Mouse (Mus musculus) C2C12 (cell line): ENCODE measurements around the gene Pdpk1. TPM values are rescaled to one million over a fixed set of nuclear protein-coding genes. Genes with fewer than 3 reads are reported as not detected.
"Not testable (repeated sequence)": the region's sequence is repeated elsewhere in the genome, so short reads cannot be mapped to it uniquely, and the experiment has no call there.

Experiments
- H3K27me3 ChIP-seq: one replicate; pipeline ENCODE4 v1.6.1; 2011; ENCODE audit not compliant: control insufficient read depth, insufficient read depth, insufficient read length
- H3K36me3 ChIP-seq: one replicate; pipeline ENCODE4 v1.6.1; 2011; ENCODE audit not compliant: control insufficient read depth, insufficient read depth
- H3K4me3 ChIP-seq: one replicate; pipeline ENCODE4 v1.5.1; 2011; ENCODE audit warnings: mild to moderate bottlenecking, control low read depth; ENCODE audit not compliant: poor library complexity, insufficient read depth, severe bottlenecking
- H3K79me2 ChIP-seq: one replicate; pipeline ENCODE4 v1.6.1; 2011; ENCODE audit not compliant: control insufficient read depth, insufficient read depth
- H3K79me3 ChIP-seq: one replicate; pipeline ENCODE4 v1.6.1; 2011; ENCODE audit warnings: low read depth, control low read depth
- H3ac ChIP-seq: one replicate; pipeline ENCODE3; 2011; ENCODE audit warnings: low read depth; ENCODE audit not compliant: control insufficient read depth, insufficient read length
- CEBPB ChIP-seq: IDR thresholded peaks from one replicate; pipeline ENCODE4 v1.6.1; 2011; ENCODE audit warnings: low read depth, mild to moderate bottlenecking, control low read depth, moderate library complexity
- CTCF ChIP-seq: IDR thresholded peaks from one replicate; pipeline ENCODE4 v1.5.1; 2011; ENCODE audit not compliant: control insufficient read depth, insufficient read depth, insufficient read length
- FOSL1 ChIP-seq: IDR thresholded peaks from one replicate; pipeline ENCODE4 v1.8.0; 2011; ENCODE audit warnings: mild to moderate bottlenecking, low read length; ENCODE audit not compliant: poor library complexity, insufficient read depth, severe bottlenecking
- MAX ChIP-seq: IDR thresholded peaks from one replicate; pipeline ENCODE4 v1.6.1; 2011; ENCODE audit warnings: mild to moderate bottlenecking, control low read depth
- MYOD1 ChIP-seq: IDR thresholded peaks from one replicate; pipeline ENCODE4 v1.6.1; 2011; ENCODE audit warnings: low read depth; ENCODE audit not compliant: control insufficient read depth, insufficient read length
- MYOG ChIP-seq: IDR thresholded peaks from one replicate; pipeline ENCODE4 v1.6.1; 2011; ENCODE audit not compliant: control insufficient read depth, insufficient read length; ENCODE audit errors: extremely low read depth
- USF1 ChIP-seq: IDR thresholded peaks from one replicate; pipeline ENCODE4 v1.6.1; 2011; ENCODE audit warnings: low read depth, mild to moderate bottlenecking, control low read depth, moderate library complexity
- polyA plus RNA-seq: library from polyadenylated mRNA; unstranded; fragments of >200 nt; fragmentation: generic; extraction: Trizol; gene quantifications from one replicate; pipeline ENCODE4 v1.2.1, GENCODE M21; 2012; ENCODE audit warnings: missing spikeins

Gene Pdpk1
- polyA plus RNA-seq, 1 experiment: 7.4 TPM

DNA sequence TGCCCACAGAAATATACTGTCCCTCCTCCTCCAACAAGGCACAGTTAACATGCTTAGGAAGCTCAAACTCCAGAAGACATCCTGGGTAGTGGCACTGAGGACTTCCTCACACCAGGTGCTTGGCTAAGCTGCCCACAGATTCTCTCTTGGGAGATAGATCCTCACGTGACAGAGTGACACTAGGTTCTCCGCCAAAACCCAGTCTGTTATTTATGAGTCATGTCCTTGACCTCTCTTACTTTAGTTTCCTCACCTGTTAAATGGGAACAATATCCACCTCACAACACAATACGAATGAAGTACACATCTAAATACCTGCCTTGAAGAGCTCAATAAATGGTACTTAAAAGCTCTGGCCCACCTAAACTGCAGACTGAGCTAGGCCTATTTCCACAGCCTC lies 11.5 kb downstream of the Pdpk1 start:
- Histone ChIP-seq H3K36me3 (peaks cover 8% of the 10 kb centered on the region), H3K79me3 (peaks cover 47% of the 10 kb centered on the region), H3K4me3 (no peak overlapping the region), H3ac (no peak overlapping the region), H3K27me3 (no peaks in the 10 kb centered on the region), H3K79me2 (peaks cover 65% of the 10 kb centered on the region)
- no peak for TF ChIP-seq MYOD1
- no peak for TF ChIP-seq USF1
- no peak for TF ChIP-seq FOSL1
- no peak for TF ChIP-seq MAX
- no peak for TF ChIP-seq CTCF
- TF ChIP-seq MYOG: no peak
- no peak for TF ChIP-seq CEBPB

- peaks cover 8% of the 10 kb centered on the region for H3K36me3 ChIP-seq
- no peaks in the 10 kb centered on the region for H3K27me3 ChIP-seq
- TF ChIP-seq MAX: no peak
- no peak for TF ChIP-seq FOSL1
- no peak for TF ChIP-seq CEBPB
- TF ChIP-seq CTCF: no peak
- TF ChIP-seq USF1: no peak
- TF ChIP-seq MYOD1: no peak
- TF ChIP-seq MYOG: no peak
- H3K79me2 ChIP-seq: peaks cover 84% of the 10 kb centered on the region
- no peak overlapping the region for H3ac ChIP-seq
- peaks cover 62% of the 10 kb centered on the region for H3K79me3 ChIP-seq
- H3K4me3 ChIP-seq: no peak overlapping the region
Measured at GRCm38 (mm10) chr17:24137226-24137880, 13.4 kb downstream of the Pdpk1 start.

GRCm38 (mm10) chr17:24134062-24134461 lies 16.7 kb downstream of the Pdpk1 start:
- TF ChIP-seq USF1 (no peak), CEBPB (no peak), FOSL1 (no peak), MAX (no peak), MYOG (no peak), CTCF (no peak), MYOD1 (no peak)
- H3K27me3 ChIP-seq: no peaks in the 10 kb centered on the region
- peaks cover 95% of the 10 kb centered on the region for H3K79me2 ChIP-seq
- H3K36me3 ChIP-seq: peaks cover 8% of the 10 kb centered on the region
- no peak overlapping the region for H3ac ChIP-seq
- no peak overlapping the region for H3K4me3 ChIP-seq
- peaks cover 71% of the 10 kb centered on the region for H3K79me3 ChIP-seq

DNA sequence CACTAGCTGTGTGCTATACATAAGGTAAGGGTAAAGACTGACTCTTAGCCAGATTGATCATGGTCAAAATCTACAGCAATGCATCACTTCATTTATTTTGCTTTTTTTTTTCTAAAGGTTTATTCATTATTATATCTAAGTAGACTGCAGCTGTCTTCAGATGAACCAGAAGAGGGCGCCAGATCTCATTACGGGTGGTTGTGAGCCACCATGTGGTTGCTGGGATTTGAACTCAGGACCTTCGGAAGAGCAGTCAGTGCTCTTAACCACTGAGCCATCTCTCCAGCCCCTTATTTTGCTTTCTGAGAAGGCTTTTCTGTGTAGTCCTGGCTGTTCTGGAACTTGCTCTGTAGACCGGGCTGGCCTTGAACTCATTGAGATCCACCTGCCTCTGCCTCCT lies 17.8 kb downstream of the Pdpk1 start:
- H3K27me3 ChIP-seq, H3K36me3 ChIP-seq, H3K4me3 ChIP-seq, H3ac ChIP-seq: not testable (repeated sequence)
- Histone ChIP-seq H3K79me3 (peaks cover 68% of the 10 kb centered on the region), H3K79me2 (peaks cover 95% of the 10 kb centered on the region)

DNA sequence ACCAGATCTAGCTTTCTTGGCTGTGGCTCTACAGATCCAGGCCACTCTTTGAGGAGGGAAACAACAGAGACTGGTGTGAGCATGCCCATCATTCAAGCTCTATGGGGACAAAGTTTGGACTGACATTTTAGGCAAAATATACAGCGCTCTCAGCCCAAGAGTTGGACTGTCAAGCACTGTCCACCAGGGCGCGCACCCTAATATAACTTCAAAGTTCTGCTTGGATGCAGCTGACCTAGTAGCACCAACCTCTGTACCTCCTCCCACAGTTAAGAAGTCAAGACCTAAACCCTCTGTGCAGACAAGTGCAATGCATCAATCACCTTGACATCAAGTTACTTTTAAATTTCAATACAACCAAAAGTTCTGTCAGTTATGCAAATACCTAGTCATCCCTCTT lies 19.2 kb downstream of the Pdpk1 start:
- Histone ChIP-seq H3ac (no peak overlapping the region), H3K79me2 (peaks cover 95% of the 10 kb centered on the region), H3K79me3 (peaks cover 63% of the 10 kb centered on the region), H3K4me3 (no peak overlapping the region), H3K36me3 (no peaks in the 10 kb centered on the region), H3K27me3 (no peaks in the 10 kb centered on the region)
- TF ChIP-seq MYOD1: no peak
- TF ChIP-seq CEBPB: no peak
- no peak for TF ChIP-seq USF1
- TF ChIP-seq FOSL1: no peak
- no peak for TF ChIP-seq CTCF
- no peak for TF ChIP-seq MYOG
- TF ChIP-seq MAX: no peak

DNA sequence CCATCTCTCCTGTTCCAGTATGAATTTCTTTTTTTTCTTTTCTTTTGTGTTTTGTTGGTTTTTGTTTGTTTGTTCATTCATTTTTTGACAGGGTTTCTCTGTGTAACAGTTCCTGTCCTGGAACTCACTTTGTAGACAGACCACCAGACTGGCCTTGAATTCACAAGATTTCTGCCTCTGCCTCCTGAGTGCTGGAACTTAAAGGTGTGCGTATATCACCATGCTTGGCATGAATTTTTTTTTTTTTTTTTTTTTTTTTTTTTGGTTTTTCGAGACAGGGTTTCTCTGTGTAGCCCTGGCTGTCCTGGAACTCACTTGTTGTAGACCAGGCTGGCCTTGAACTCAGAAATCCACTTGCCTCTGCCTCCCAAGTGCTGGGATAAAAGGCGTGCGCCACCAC lies 21.5 kb downstream of the Pdpk1 start:
- peaks cover 100% of the 10 kb centered on the region for H3K79me2 ChIP-seq

DNA sequence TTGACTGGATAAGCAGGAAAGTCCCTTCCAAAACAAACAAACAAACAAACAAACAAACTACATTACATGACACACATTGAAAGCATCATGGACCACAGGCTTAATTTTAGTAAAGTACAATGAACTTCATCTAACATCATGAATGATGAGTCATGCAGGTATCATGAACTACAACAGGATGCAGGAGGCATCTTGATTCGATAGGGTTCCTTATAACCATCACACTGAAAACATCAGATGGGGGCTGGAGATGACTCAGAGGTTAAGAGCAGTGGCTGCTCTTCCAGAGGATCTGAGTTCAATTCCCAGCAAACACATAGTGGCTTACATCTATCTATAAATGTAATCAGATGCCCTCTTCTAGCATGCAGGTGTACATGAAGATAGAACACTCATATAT lies 23.1 kb downstream of the Pdpk1 start:
- Histone ChIP-seq H3K79me3 (peaks cover 73% of the 10 kb centered on the region), H3K36me3 (no peaks in the 10 kb centered on the region), H3K4me3 (no peak overlapping the region), H3ac (no peak overlapping the region), H3K27me3 (no peaks in the 10 kb centered on the region), H3K79me2 (peaks cover 100% of the 10 kb centered on the region)
- no peak for TF ChIP-seq USF1
- no peak for TF ChIP-seq MAX

More for the DNA sequence above, 21.5 kb downstream of the Pdpk1 start:
- H3K79me3 ChIP-seq: peaks cover 73% of the 10 kb centered on the region
- not testable (repeated sequence) for H3K27me3 ChIP-seq, H3ac ChIP-seq, H3K36me3 ChIP-seq, H3K4me3 ChIP-seq
